Mouse (Mus musculus): Measurements from ENCODE around the gene Olfr888.

Gene Olfr888

DNA sequence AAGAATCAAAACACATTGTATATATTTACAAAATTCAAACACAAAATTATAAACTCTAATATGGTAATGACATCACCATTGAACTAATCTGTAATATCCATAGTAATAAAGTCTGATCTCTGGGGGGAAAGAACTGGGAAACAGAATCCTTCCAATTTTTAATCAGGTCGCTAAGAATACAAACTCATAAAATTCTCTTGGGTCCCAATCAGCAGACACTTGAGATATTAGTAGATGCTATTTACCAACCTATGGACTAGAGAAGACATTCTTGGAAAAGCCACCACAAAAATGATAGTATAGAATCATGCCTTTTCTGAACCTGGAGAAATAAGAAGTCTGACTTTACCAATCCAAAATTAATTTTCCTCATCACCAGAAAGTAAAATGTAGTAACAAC, at the start of gene Olfr888:
Gene Olfr888 (plus strand): TSS at position 301 of the 400 bp plus-strand sequence.
- ChIA-PET CTCF (no interaction called here), POLR2A (no interaction called here)

DNA sequence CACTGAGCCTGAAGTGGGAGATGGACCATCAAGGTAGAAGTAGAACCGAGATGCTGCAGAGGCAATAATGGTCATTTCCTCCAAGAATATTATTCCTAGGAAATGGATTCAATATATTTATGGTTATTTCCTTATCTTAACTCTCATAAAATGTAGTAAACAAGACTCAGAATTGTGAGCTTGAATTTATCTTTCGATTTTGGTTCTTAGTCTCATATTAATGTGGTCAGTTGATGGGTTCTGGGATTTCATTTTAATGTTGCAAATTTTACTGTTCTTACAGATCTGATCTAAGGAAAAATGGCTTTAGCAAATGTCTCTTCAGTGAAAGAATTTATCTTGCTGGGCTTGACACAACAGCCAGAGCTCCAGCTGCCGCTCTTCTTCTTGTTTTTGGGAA, 46.9 kb upstream of the Olfr888 start, which contains the start of gene Olfr885:
Gene Olfr885 (plus strand): TSS at position 301 of the 400 bp plus-strand sequence.
- ChIA-PET CTCF (no interaction called here), POLR2A (no interaction called here)

DNA sequence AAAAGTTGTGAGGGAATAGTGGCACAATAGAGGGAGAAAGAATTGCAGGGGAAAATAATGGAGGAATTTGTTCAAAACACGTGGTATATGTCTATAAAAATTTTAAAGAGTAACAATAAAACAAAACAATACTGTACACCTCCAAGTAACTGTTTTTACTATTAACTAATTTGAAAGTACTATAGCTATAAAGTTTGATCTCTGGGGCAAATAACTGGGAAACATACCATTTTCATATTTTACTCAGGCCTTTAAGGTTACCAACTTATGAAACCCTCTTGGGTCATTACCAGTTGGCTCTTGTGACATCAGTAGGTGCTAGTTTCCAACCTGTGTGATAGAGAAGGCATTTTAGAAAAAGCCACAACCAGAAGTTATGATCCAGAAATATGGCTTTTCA, 24.2 kb upstream of the Olfr888 start, which contains the start of gene Olfr887:
Gene Olfr887 (plus strand): TSS at position 301 of the 400 bp plus-strand sequence.
- CTCF ChIA-PET = no interaction called here
- POLR2A ChIA-PET = no interaction called here

DNA sequence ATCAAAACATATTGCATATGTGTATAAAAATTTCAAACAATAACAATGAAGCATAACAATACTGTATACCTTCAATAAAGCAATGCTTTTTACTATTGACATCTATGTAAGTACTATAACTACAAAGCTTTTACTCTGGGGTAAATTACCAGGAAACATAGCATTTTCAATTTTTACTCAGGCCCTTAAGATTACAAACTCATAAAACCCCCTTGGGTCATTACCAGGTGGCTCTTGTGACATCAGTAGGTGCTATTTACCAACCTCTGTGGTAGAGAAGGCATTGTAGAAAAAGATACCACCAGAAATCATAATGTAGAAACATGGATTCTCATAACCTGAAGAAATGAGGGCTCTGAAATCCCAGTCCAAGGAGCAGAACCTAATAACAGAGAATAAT, 7.0 kb downstream of the Olfr888 start, which contains the start of gene Olfr889:
Gene Olfr889 (plus strand): TSS at position 301 of the 400 bp plus-strand sequence.
- ChIA-PET POLR2A (no interaction called here), CTCF (no interaction called here)

DNA sequence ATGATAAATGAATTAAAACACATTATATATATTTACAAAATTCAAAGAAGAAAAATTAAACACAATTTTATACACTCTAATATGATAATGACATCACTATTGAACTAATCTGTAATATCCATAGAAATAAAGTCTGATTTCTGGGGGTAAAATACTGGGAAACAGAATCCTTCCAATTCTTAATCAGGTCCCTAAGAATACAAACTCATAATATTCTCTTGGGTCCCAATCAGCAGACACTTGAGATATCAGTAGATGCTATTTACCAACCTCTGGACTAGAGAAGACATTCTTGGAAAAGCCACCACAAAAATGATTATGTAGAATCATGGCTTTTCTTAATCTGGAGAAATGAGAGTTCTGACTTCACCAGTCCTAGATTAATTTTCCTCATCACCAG, 34.3 kb downstream of the Olfr888 start, which contains the start of gene Olfr890:
Gene Olfr890 (plus strand): TSS at position 301 of the 400 bp plus-strand sequence.
- POLR2A ChIA-PET = no interaction called here
- CTCF ChIA-PET = no interaction called here

Measured in embryonic stem cell, embryonic (primary cell).